Comparison of ENCODE assay signal across 28 mouse cellular contexts in the genomic region with DNA sequence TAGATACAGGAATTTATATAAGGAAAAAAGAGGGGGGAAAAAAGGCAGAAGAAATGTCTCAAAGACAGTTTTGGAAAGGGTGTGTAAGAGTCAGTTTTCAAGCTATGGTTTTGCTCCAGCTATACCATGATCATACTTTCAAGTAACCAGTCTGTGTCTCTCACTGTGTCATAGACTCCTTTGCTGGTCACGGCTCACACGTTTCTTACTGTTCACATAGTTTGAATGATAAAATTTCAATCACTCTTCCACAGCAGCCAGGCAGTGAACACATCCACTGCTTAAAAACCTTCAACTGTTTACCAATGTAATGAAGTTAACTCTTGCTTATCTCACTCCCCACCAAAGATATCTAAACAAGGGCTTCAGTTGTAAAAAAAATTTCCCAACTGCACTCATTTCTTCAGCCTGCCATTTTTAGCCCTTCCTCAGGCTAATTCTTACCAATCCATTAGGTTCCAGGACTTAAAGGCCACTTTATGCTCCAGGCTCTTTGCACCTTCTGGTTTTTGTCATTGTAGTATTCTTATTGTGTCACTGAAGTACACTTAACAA. TPM values are rescaled to one million over a fixed set of nuclear protein-coding genes. Genes with fewer than 3 reads are reported as not detected.
A peak's percentile ranks its signal among the peaks of the same experiment; 100 is the strongest.
DNase-seq lines count a peak whose midpoint lies in the region; ATAC-seq and TF ChIP-seq lines count a peak whose summit lies in the region.
"Had no signal": no experiment of that assay in that cellular context is flagged by ENCODE, and none has a peak within 500 bp of the region (broad histone marks: within the 10 kb centered on the region; RNA-seq: fewer than 3 reads in every experiment).

No protein-coding gene starts in this region.

- peaks cover 75% of the 10 kb centered on the region for H3K4me1 ChIP-seq in heart, embryonic 13.5 days
- peaks cover 23% of the 10 kb centered on the region; the same call in 1 of the 2 replicates for H3K4me1 ChIP-seq in lung, postnatal 0 days (ENCODE audit: insufficient read depth, low read depth, low read length)
- peaks cover 45 to 50% of the 10 kb centered on the region in 2 experiments for H3K4me1 ChIP-seq in liver, embryonic 14.5 days (replicated peaks; ENCODE audit: control insufficient read depth in 2 of 2, insufficient read depth in 2 of 2, low read length in 1 of 2)
- peaks cover 36% of the 10 kb centered on the region for H3K4me1 ChIP-seq in hindbrain, embryonic 16.5 days (ENCODE audit: control insufficient read depth, insufficient read depth, low read depth, low read length)

- peak overlapping the region; percentile 57 for H3K27ac ChIP-seq in heart, embryonic 13.5 days (replicated peaks)
- peak overlapping the region; percentile 35 for H3K27ac ChIP-seq in lung, postnatal 0 days (ENCODE audit: low read length)
- H3K27ac ChIP-seq in liver, embryonic 14.5 days: peak overlapping the region; percentile 11
- no peak overlapping the region for H3K27ac ChIP-seq in hindbrain, embryonic 16.5 days (ENCODE audit: low read depth, low read length)
- H3K27ac ChIP-seq: embryonic facial prominence, embryonic 13.5 days; forebrain, embryonic 12.5 days; hindbrain, embryonic 12.5 days had no signal

- H3K27me3 ChIP-seq in heart, embryonic 13.5 days (replicated peaks): no peaks in the 10 kb centered on the region
- no peaks in the 10 kb centered on the region for H3K27me3 ChIP-seq in lung, postnatal 0 days (replicated peaks; ENCODE audit: insufficient read depth, low read length)
- no peaks in the 10 kb centered on the region for H3K27me3 ChIP-seq in liver, embryonic 14.5 days (ENCODE audit: control insufficient read depth, insufficient read depth, low read length)
- H3K27me3 ChIP-seq in myocyte (ENCODE audit: control insufficient read depth, insufficient read depth, insufficient read length): no peaks in the 10 kb centered on the region
- no peaks in the 10 kb centered on the region for H3K27me3 ChIP-seq in hindbrain, embryonic 16.5 days (replicated peaks; ENCODE audit: control insufficient read depth, insufficient read depth, low read length)
- H3K27me3 ChIP-seq: embryonic facial prominence, embryonic 13.5 days; forebrain, embryonic 12.5 days; hindbrain, embryonic 12.5 days; neural tube, embryonic 13.5 days had no signal

- H3K79me2 ChIP-seq in myocyte (ENCODE audit: control insufficient read depth, insufficient read depth): peaks cover 100% of the 10 kb centered on the region

- H3K4me2 ChIP-seq in heart, embryonic 13.5 days: peak overlapping the region; percentile 14
- no peak overlapping the region for H3K4me2 ChIP-seq in lung, postnatal 0 days (replicated peaks; ENCODE audit: low read depth, low read length)
- H3K4me2 ChIP-seq in liver, embryonic 14.5 days (ENCODE audit: low read depth): peak overlapping the region; percentile 40
- peak overlapping the region; percentile 73 for H3K4me2 ChIP-seq in myocyte (ENCODE audit: low read depth)
- H3K4me2 ChIP-seq in hindbrain, embryonic 16.5 days (ENCODE audit: low read length): no peak overlapping the region
- H3K4me2 ChIP-seq: embryonic facial prominence, embryonic 13.5 days; forebrain, embryonic 12.5 days; hindbrain, embryonic 12.5 days; neural tube, embryonic 13.5 days had no signal

- H3ac ChIP-seq in myocyte (ENCODE audit: control insufficient read depth, insufficient read length): no peak overlapping the region

- peaks cover 14% of the 10 kb centered on the region for H3K36me3 ChIP-seq in heart, embryonic 13.5 days
- no peaks in the 10 kb centered on the region for H3K36me3 ChIP-seq in lung, postnatal 0 days (ENCODE audit: insufficient read depth, low read length)
- H3K36me3 ChIP-seq in liver, embryonic 14.5 days (replicated peaks; ENCODE audit: control insufficient read depth, insufficient read depth, low read depth): peaks cover 24% of the 10 kb centered on the region
- H3K36me3 ChIP-seq in myocyte (ENCODE audit: control insufficient read depth, insufficient read depth): no peaks in the 10 kb centered on the region
- H3K36me3 ChIP-seq in hindbrain, embryonic 16.5 days (ENCODE audit: control insufficient read depth, insufficient read depth, low read length): no peaks in the 10 kb centered on the region
- H3K36me3 ChIP-seq: hindbrain, embryonic 12.5 days; neural tube, embryonic 13.5 days had no signal

- 24% methylated on average over 2 of the region's 2 CpGs for WGBS in heart, embryonic 13.5 days
- 53% methylated on average over 2 of the region's 2 CpGs for WGBS in lung, postnatal 0 days
- 7% methylated on average over 2 of the region's 2 CpGs for WGBS in liver, embryonic 14.5 days (ENCODE audit: insufficient replicate concordance)
- WGBS in hindbrain, embryonic 16.5 days: 73% methylated on average over 2 of the region's 2 CpGs

- no peak overlapping the region for H3K4me3 ChIP-seq in heart, embryonic 13.5 days
- H3K4me3 ChIP-seq in lung, postnatal 0 days (ENCODE audit: low read depth, low read length): no peak overlapping the region
- H3K4me3 ChIP-seq in liver, embryonic 14.5 days (ENCODE audit: insufficient read depth in 1 of 2, low read depth in 2 of 2, low read length in 2 of 2): no peak overlapping the region
- no peak overlapping the region for H3K4me3 ChIP-seq in myocyte
- no peak overlapping the region for H3K4me3 ChIP-seq in hindbrain, embryonic 16.5 days (ENCODE audit: low read length)
- H3K4me3 ChIP-seq: embryonic facial prominence, embryonic 13.5 days; erythroblast, embryonic 14.5 days; forebrain, embryonic 12.5 days; hindbrain, embryonic 12.5 days; neural tube, embryonic 13.5 days had no signal

- no peak for TF ChIP-seq EP300 in lung, postnatal 0 days (IDR thresholded peaks at IDR 0.05)
- TF ChIP-seq EP300 in liver, embryonic 14.5 days (IDR thresholded peaks at IDR 0.05; ENCODE audit: low read depth): peak; percentile 26; the same call in 1 of the 2 replicates

- TF ChIP-seq POLR2A in myocyte (IDR thresholded peaks at IDR 0.05; ENCODE audit: insufficient read length, low read depth): no peak

- peak overlapping the region; percentile 8; the same call in 1 of the 2 replicates for H3K9ac ChIP-seq in heart, embryonic 13.5 days
- H3K9ac ChIP-seq in lung, postnatal 0 days (replicated peaks; ENCODE audit: low read depth): no peak overlapping the region
- H3K9ac ChIP-seq in liver, embryonic 14.5 days (replicated peaks): peak overlapping the region; percentile 10; the same call in 1 of the 2 replicates
- no peak overlapping the region for H3K9ac ChIP-seq in hindbrain, embryonic 16.5 days (ENCODE audit: low read depth, low read length)
- H3K9ac ChIP-seq: embryonic facial prominence, embryonic 13.5 days; forebrain, embryonic 12.5 days; hindbrain, embryonic 12.5 days; neural tube, embryonic 13.5 days had no signal

- TF ChIP-seq CTCF in lung, postnatal 0 days (IDR thresholded peaks at IDR 0.05): no peak
- TF ChIP-seq CTCF in liver, embryonic 14.5 days (IDR thresholded peaks at IDR 0.05; ENCODE audit: low read depth): no peak

- no peak for ATAC-seq in heart, embryonic 13.5 days (ENCODE audit: extremely low read depth, insufficient number of reproducible peaks, low FRiP score, low TSS enrichment)
- ATAC-seq in lung, postnatal 0 days: no peak
- ATAC-seq in liver, embryonic 14.5 days (ENCODE audit: insufficient read depth): peak; percentile 61; the same call in 1 of the 2 replicates
- no peak for ATAC-seq in hindbrain, embryonic 16.5 days

- no peak for DNase-seq in heart, adult 18-20 months
- no peak for DNase-seq in lung, postnatal 0 days (ENCODE audit: low spot score)
- no peak for DNase-seq in lung, postnatal 4 days
- DNase-seq in liver, embryonic 14.5 days (ENCODE audit: low read depth in 3 of 3, low spot score in 3 of 3): no peak
- no peak for DNase-seq in kidney, adult 9 months
- DNase-seq: adrenal gland, adult 8-10 months; cerebellum, adult 11-12 months; cerebellum, postnatal 14 days; heart, postnatal 10 days; kidney, adult 11 months; kidney, postnatal 4 days; layer of hippocampus, adult 9-11 months; midbrain, embryonic 14.5 days; retina, postnatal 1 day; thymus, postnatal 4 days had no signal

- H3K9me3 ChIP-seq in heart, embryonic 13.5 days: no peaks in the 10 kb centered on the region
- no peaks in the 10 kb centered on the region for H3K9me3 ChIP-seq in lung, postnatal 0 days (ENCODE audit: low read length)
- no peaks in the 10 kb centered on the region for H3K9me3 ChIP-seq in liver, embryonic 14.5 days (ENCODE audit: control insufficient read depth, low read length)
- H3K9me3 ChIP-seq in hindbrain, embryonic 16.5 days (ENCODE audit: control insufficient read depth, low read length): no peaks in the 10 kb centered on the region
- H3K9me3 ChIP-seq: embryonic facial prominence, embryonic 13.5 days; forebrain, embryonic 12.5 days; G1E; hindbrain, embryonic 12.5 days; neural tube, embryonic 13.5 days had no signal

TF ChIP-seq in myocyte, 11 proteins besides CTCF, POLR2A, EP300 and RAD21 (continues in another document):
- TF ChIP-seq USF1 (IDR thresholded peaks at IDR 0.05; ENCODE audit: low read depth): no peak

RNA-seq across cellular contexts. Expression of a gene that starts 7.6 kb away (rescaled TPM):
- 68.5 and 70.2 TPM in 2 replicates for polyA plus RNA-seq in heart, embryonic 13.5 days (2015; fragmentation: Nextera tagmentation; extraction: Ambion mirVana)
- total RNA-seq in heart, adult 18-20 months (2021): 10 to 100 TPM; 31.4 to 34.7 TPM
- 79.4 and 84.0 TPM in 2 replicates for polyA plus RNA-seq in lung, postnatal 0 days (2015; fragmentation: Nextera tagmentation; extraction: Ambion mirVana)
- 20.6 and 39.1 TPM in 2 replicates for polyA plus RNA-seq in liver, embryonic 14.5 days (2012; rRNA removed)
- polyA plus RNA-seq in liver, embryonic 14.5 days (2014; fragmentation: Nextera tagmentation; extraction: Ambion mirVana): 33.7 and 38.7 TPM in 2 replicates
- polyA plus RNA-seq in myocyte (2012; fragmentation: generic; extraction: Trizol): 15.4 TPM
- 110 and 113 TPM in 2 replicates for polyA plus RNA-seq in hindbrain, embryonic 16.5 days (2015; fragmentation: Nextera tagmentation; extraction: Ambion mirVana)

RNA-seq across cellular contexts. Expression of a gene that starts 13.6 kb away (rescaled TPM):
- 14.6 and 19.5 TPM in 2 replicates for polyA plus RNA-seq in heart, embryonic 13.5 days (2015; fragmentation: Nextera tagmentation; extraction: Ambion mirVana)
- total RNA-seq in heart, adult 18-20 months (2021): 100 to 1,000 TPM; 274 to 280 TPM
- polyA plus RNA-seq in lung, postnatal 0 days (2015; fragmentation: Nextera tagmentation; extraction: Ambion mirVana): 33.3 and 33.6 TPM in 2 replicates
- polyA plus RNA-seq in liver, embryonic 14.5 days (2012; rRNA removed): 11.7 and 12.6 TPM in 2 replicates
- polyA plus RNA-seq in liver, embryonic 14.5 days (2014; fragmentation: Nextera tagmentation; extraction: Ambion mirVana): 5.1 and 5.5 TPM in 2 replicates
- 105 TPM for polyA plus RNA-seq in myocyte (2012; fragmentation: generic; extraction: Trizol)
- polyA plus RNA-seq in hindbrain, embryonic 16.5 days (2015; fragmentation: Nextera tagmentation; extraction: Ambion mirVana): 9.2 and 9.4 TPM in 2 replicates

RNA-seq across cellular contexts. Expression of a gene that starts 32.5 kb away (rescaled TPM):
- polyA plus RNA-seq in heart, embryonic 13.5 days (2015; fragmentation: Nextera tagmentation; extraction: Ambion mirVana): 0.20 TPM in 1 of 2 replicates, not detected in the other
- under 1 TPM in 1 of 2 experiments, not detected in 1; 0.77 TPM for total RNA-seq in heart, adult 18-20 months (2021)
- not detected in 2 replicates for polyA plus RNA-seq in lung, postnatal 0 days (2015; fragmentation: Nextera tagmentation; extraction: Ambion mirVana)
- not detected in 2 replicates for polyA plus RNA-seq in liver, embryonic 14.5 days (2012; rRNA removed)
- polyA plus RNA-seq in liver, embryonic 14.5 days (2014; fragmentation: Nextera tagmentation; extraction: Ambion mirVana): 0.32 TPM in 1 of 2 replicates, not detected in the other
- not detected for polyA plus RNA-seq in myocyte (2012; fragmentation: generic; extraction: Trizol)
- polyA plus RNA-seq in hindbrain, embryonic 16.5 days (2015; fragmentation: Nextera tagmentation; extraction: Ambion mirVana): 0.86 TPM in 1 of 2 replicates, not detected in the other
- total RNA-seq: adrenal gland, adult 8-10 months; G1E; gastrocnemius, postnatal 4 days; heart, postnatal 10 days; left cerebral cortex, adult 18-20 months; left cerebral cortex, postnatal 25 days had no signal
- polyA plus RNA-seq: erythroblast, embryonic 14.5 days; forebrain, embryonic 12.5 days; G1E; kidney, embryonic 16.5 days had no signal

Comparison
In these comparisons a context has a peak if more than half of its experiments do, and no peak if none do; other contexts are left out.
1. H3K4me2 ChIP-seq: peak in heart, embryonic 13.5 days (single experiment), liver, embryonic 14.5 days (single experiment) and myocyte (single experiment); none in lung, postnatal 0 days (single experiment) and hindbrain, embryonic 16.5 days (single experiment).
2. H3K9ac ChIP-seq: peak in heart, embryonic 13.5 days (single experiment) and liver, embryonic 14.5 days (single experiment); none in lung, postnatal 0 days (single experiment) and hindbrain, embryonic 16.5 days (single experiment).